11 mouse cellular contexts compared by ENCODE assay signal in genomic region chr7:145332376-145333041, GRCm38 (mm10). TPM values are rescaled to one million over a fixed set of nuclear protein-coding genes. Genes with fewer than 3 reads are reported as not detected.
DNase-seq lines count a peak whose midpoint lies in the region; ATAC-seq lines count a peak whose summit lies in the region.
"Had no signal": no experiment of that assay in that cellular context is flagged by ENCODE, and none has a peak within 500 bp of the region (broad histone marks: within the 10 kb centered on the region; RNA-seq: fewer than 3 reads in every experiment).

No protein-coding gene starts in this region.

- H3K27ac ChIP-seq in neural tube, embryonic 15.5 days (replicated peaks): no peak overlapping the region
- H3K27ac ChIP-seq in forebrain, embryonic 13.5 days: no peak overlapping the region
- H3K27ac ChIP-seq: hindbrain, embryonic 15.5 days; liver, embryonic 13.5 days had no signal

- peak; percentile 69 for DNase-seq in left cerebral cortex, postnatal 4 days
- no peak for DNase-seq in left cerebral cortex, adult 8-10 months (ENCODE audit: low spot score in 2 of 2)
- peak; percentile 73 to 82 for DNase-seq in cerebellum, postnatal 14 days
- DNase-seq in kidney, adult 8-10 months: peak; percentile 9 to 19
- DNase-seq in lung, postnatal 36 days: peak; percentile 24
- DNase-seq: liver, embryonic 13.5 days had no signal

- H3K4me3 ChIP-seq in neural tube, embryonic 15.5 days (replicated peaks): no peak overlapping the region
- H3K4me3 ChIP-seq in forebrain, embryonic 13.5 days: no peak overlapping the region
- H3K4me3 ChIP-seq: hindbrain, embryonic 15.5 days; liver, embryonic 13.5 days had no signal

- H3K4me1 ChIP-seq in neural tube, embryonic 15.5 days: 0 out of 2 replicates have a peak, but pooled peaks cover 6% of the 10 kb centered on the region
- peaks cover 4% of the 10 kb centered on the region; the same call in 1 of the 2 replicates for H3K4me1 ChIP-seq in forebrain, embryonic 13.5 days
- H3K4me1 ChIP-seq: hindbrain, embryonic 15.5 days; liver, embryonic 13.5 days had no signal

- no peak overlapping the region for H3K9ac ChIP-seq in neural tube, embryonic 15.5 days (replicated peaks)
- H3K9ac ChIP-seq in forebrain, embryonic 13.5 days: no peak overlapping the region
- H3K9ac ChIP-seq: hindbrain, embryonic 15.5 days; liver, embryonic 13.5 days had no signal

- WGBS in neural tube, embryonic 15.5 days: 48% methylated on average over 1 of the region's 1 CpGs
- WGBS in forebrain, embryonic 13.5 days: 67% methylated on average over 1 of the region's 1 CpGs

- no peak overlapping the region for H3K4me2 ChIP-seq in neural tube, embryonic 15.5 days
- H3K4me2 ChIP-seq in forebrain, embryonic 13.5 days: no peak overlapping the region
- H3K4me2 ChIP-seq: hindbrain, embryonic 15.5 days; liver, embryonic 13.5 days had no signal

- no peaks in the 10 kb centered on the region for H3K27me3 ChIP-seq in neural tube, embryonic 15.5 days (replicated peaks)
- H3K27me3 ChIP-seq in forebrain, embryonic 13.5 days: no peaks in the 10 kb centered on the region
- H3K27me3 ChIP-seq: hindbrain, embryonic 15.5 days; liver, embryonic 13.5 days had no signal

- H3K9me3 ChIP-seq in neural tube, embryonic 15.5 days (replicated peaks): no peaks in the 10 kb centered on the region
- no peaks in the 10 kb centered on the region for H3K9me3 ChIP-seq in forebrain, embryonic 13.5 days (replicated peaks)
- H3K9me3 ChIP-seq: hindbrain, embryonic 15.5 days; liver, embryonic 13.5 days had no signal

- H3K36me3 ChIP-seq in neural tube, embryonic 15.5 days: no peaks in the 10 kb centered on the region
- no peaks in the 10 kb centered on the region for H3K36me3 ChIP-seq in forebrain, embryonic 13.5 days (ENCODE audit: poor library complexity, severe bottlenecking)
- H3K36me3 ChIP-seq: hindbrain, embryonic 15.5 days; liver, embryonic 13.5 days had no signal

- intact Hi-C loops in left cerebral cortex, postnatal 4 days (cut with DNase I): no loop called here

- ATAC-seq in neural tube, embryonic 15.5 days (ENCODE audit: low FRiP score): no peak
- ATAC-seq in forebrain, embryonic 13.5 days: no peak

RNA-seq across cellular contexts. Expression of gene Mrgprd, which starts 17.9 kb away (rescaled TPM):
- total RNA-seq in left cerebral cortex, postnatal 4 days (2021): not detected
- total RNA-seq in left cerebral cortex, adult 8-10 months (2022): not detected
- 0.44 and 0.61 TPM in 2 replicates for polyA plus RNA-seq in neural tube, embryonic 15.5 days (2015; fragmentation: Nextera tagmentation; extraction: Ambion mirVana)
- not detected in 2 replicates for polyA plus RNA-seq in forebrain, embryonic 13.5 days (2015; fragmentation: Nextera tagmentation; extraction: Ambion mirVana)
- total RNA-seq: gastrocnemius, adult 8-10 months had no signal
- polyA plus RNA-seq: hindbrain, embryonic 15.5 days; liver, embryonic 13.5 days; small intestine, adult 2 months had no signal

RNA-seq across cellular contexts. Expression of gene Mrgprf, which starts 31.9 kb away (rescaled TPM):
- 1 to 10 TPM; 2.2 to 3.0 TPM for total RNA-seq in left cerebral cortex, postnatal 4 days (2021)
- total RNA-seq in left cerebral cortex, adult 8-10 months (2022): 1 to 10 TPM; 1.3 to 2.1 (median 1.7) TPM
- polyA plus RNA-seq in neural tube, embryonic 15.5 days (2015; fragmentation: Nextera tagmentation; extraction: Ambion mirVana): 1.7 and 2.2 TPM in 2 replicates
- 0.67 and 1.9 TPM in 2 replicates for polyA plus RNA-seq in forebrain, embryonic 13.5 days (2015; fragmentation: Nextera tagmentation; extraction: Ambion mirVana)

RNA-seq across cellular contexts. Expression of gene Tpcn2, which starts 48.7 kb away (rescaled TPM):
- 1 to 10 TPM; 4.7 to 5.0 TPM for total RNA-seq in left cerebral cortex, postnatal 4 days (2021)
- total RNA-seq in left cerebral cortex, adult 8-10 months (2022): 1 to 10 TPM; 4.5 to 7.3 (median 5.7) TPM
- 3.2 and 4.8 TPM in 2 replicates for polyA plus RNA-seq in neural tube, embryonic 15.5 days (2015; fragmentation: Nextera tagmentation; extraction: Ambion mirVana)
- 3.8 and 4.1 TPM in 2 replicates for polyA plus RNA-seq in forebrain, embryonic 13.5 days (2015; fragmentation: Nextera tagmentation; extraction: Ambion mirVana)

Comparison
In these comparisons a context has a peak if more than half of its experiments do, and no peak if none do; other contexts are left out.
1. DNase-seq: peak in left cerebral cortex, postnatal 4 days (single experiment), cerebellum, postnatal 14 days (2 of 2), kidney, adult 8-10 months (2 of 2) and lung, postnatal 36 days (single experiment); none in left cerebral cortex, adult 8-10 months (0 of 2).